ENCODE assay signal across 30 mouse cellular contexts in genomic region chr12:44617488-44617887, GRCm38 (mm10).
A peak's percentile ranks its signal among the peaks of the same experiment; 100 is the strongest.
DNase-seq lines count a peak whose midpoint lies in the region; ATAC-seq and TF ChIP-seq lines count a peak whose summit lies in the region.
"Had no signal": no experiment of that assay in that cellular context is flagged by ENCODE, and none has a peak within 500 bp of the region (broad histone marks: within the 10 kb centered on the region; RNA-seq: fewer than 3 reads in every experiment).

No protein-coding gene starts in this region.

- TF ChIP-seq CTCF in brain, embryonic 14.5 days (IDR thresholded peaks at IDR 0.05; ENCODE audit: borderline replicate concordance, extremely low read depth, insufficient read depth, insufficient read length): no peak

- H3K4me2 ChIP-seq in forebrain, embryonic 16.5 days (ENCODE audit: low read length): no peak overlapping the region
- H3K4me2 ChIP-seq in forebrain, embryonic 11.5 days (ENCODE audit: low read depth, low read length, severe bottlenecking): no peak overlapping the region
- H3K4me2 ChIP-seq: embryonic facial prominence, embryonic 15.5 days; forebrain, embryonic 15.5 days; heart, embryonic 11.5 days; hindbrain, embryonic 13.5 days; limb, embryonic 12.5 days; liver, embryonic 12.5 days had no signal

- no peak overlapping the region for H3K27ac ChIP-seq in forebrain, embryonic 16.5 days (ENCODE audit: low read length)
- H3K27ac ChIP-seq in forebrain, embryonic 11.5 days (ENCODE audit: low read depth, low read length): no peak overlapping the region
- H3K27ac ChIP-seq: embryonic facial prominence, embryonic 10.5 days; embryonic facial prominence, embryonic 15.5 days; forebrain, embryonic 15.5 days; gastrocnemius, adult 2 months; hindbrain, embryonic 13.5 days; limb, embryonic 12.5 days; liver, embryonic 12.5 days; midbrain, embryonic 10.5 days had no signal

- peaks cover 7% of the 10 kb centered on the region; the same call in 1 of the 2 replicates for H3K4me1 ChIP-seq in forebrain, embryonic 16.5 days (replicated peaks; ENCODE audit: control insufficient read depth, insufficient read depth, low read length)
- H3K4me1 ChIP-seq in forebrain, embryonic 11.5 days (replicated peaks; ENCODE audit: control insufficient read depth, insufficient read depth, low read length): no peaks in the 10 kb centered on the region
- H3K4me1 ChIP-seq: embryonic facial prominence, embryonic 10.5 days; embryonic facial prominence, embryonic 15.5 days; hindbrain, embryonic 13.5 days; limb, embryonic 12.5 days; liver, embryonic 12.5 days; midbrain, embryonic 10.5 days had no signal

- 0 out of 2 replicates have a peak, but pooled peaks have one; percentile 10 for ATAC-seq in forebrain, embryonic 16.5 days
- ATAC-seq in forebrain, embryonic 11.5 days (replicated peaks; ENCODE audit: low FRiP score): no peak
- ATAC-seq: intestine, postnatal 0 days; liver, embryonic 12.5 days; midbrain, embryonic 16.5 days; Patski had no signal

- no peaks in the 10 kb centered on the region for H3K27me3 ChIP-seq in forebrain, embryonic 16.5 days (replicated peaks; ENCODE audit: control insufficient read depth, insufficient read depth, low read length)
- H3K27me3 ChIP-seq in forebrain, embryonic 11.5 days (ENCODE audit: control insufficient read depth, insufficient read depth, low read length): no peaks in the 10 kb centered on the region
- H3K27me3 ChIP-seq: embryonic facial prominence, embryonic 15.5 days; forebrain, embryonic 15.5 days; hindbrain, embryonic 13.5 days; limb, embryonic 12.5 days; liver, embryonic 12.5 days had no signal

- no peak overlapping the region for H3K4me3 ChIP-seq in forebrain, embryonic 16.5 days (replicated peaks; ENCODE audit: low read length)
- no peak overlapping the region for H3K4me3 ChIP-seq in forebrain, embryonic 11.5 days (ENCODE audit: low read depth, low read length)
- H3K4me3 ChIP-seq: embryonic facial prominence, embryonic 10.5 days; embryonic facial prominence, embryonic 15.5 days; forebrain, embryonic 15.5 days; gastrocnemius, adult 2 months; hindbrain, embryonic 13.5 days; limb, embryonic 12.5 days; liver, embryonic 12.5 days; midbrain, embryonic 10.5 days had no signal

- 68% methylated on average over 1 of the region's 1 CpGs for WGBS in forebrain, embryonic 16.5 days
- WGBS in forebrain, embryonic 11.5 days: 81% methylated on average over 1 of the region's 1 CpGs

- no peak for DNase-seq in forebrain, embryonic 11.5 days (ENCODE audit: low spot score)
- DNase-seq in brain, embryonic 14.5 days (ENCODE audit: low read depth): peak; percentile 34
- DNase-seq in cerebellum, adult 9-10 months: peak; percentile 50
- peak; percentile 32 to 42 for DNase-seq in cerebellum, postnatal 36 days
- no peak for DNase-seq in adrenal gland, postnatal 25 days
- DNase-seq in kidney, adult 9 months: no peak
- DNase-seq: adrenal gland, postnatal 10 days; gastrocnemius, adult 2 months; gastrocnemius, postnatal 36 days; heart, adult 18-20 months; heart, postnatal 36 days; kidney, postnatal 25 days; lung, adult 18-20 months; lung, postnatal 10 days; right cerebral cortex, postnatal 25 days; spleen, adult 18-20 months; thymus, adult 18-20 months; thymus, postnatal 25 days had no signal

- H3K9me3 ChIP-seq in forebrain, embryonic 16.5 days (ENCODE audit: control insufficient read depth, low read length): no peaks in the 10 kb centered on the region
- H3K9me3 ChIP-seq in forebrain, embryonic 11.5 days (ENCODE audit: control insufficient read depth, low read length): no peaks in the 10 kb centered on the region
- H3K9me3 ChIP-seq: embryonic facial prominence, embryonic 10.5 days; embryonic facial prominence, embryonic 15.5 days; forebrain, embryonic 15.5 days; hindbrain, embryonic 13.5 days; limb, embryonic 12.5 days; liver, embryonic 12.5 days; midbrain, embryonic 10.5 days had no signal

- no peaks in the 10 kb centered on the region for H3K36me3 ChIP-seq in forebrain, embryonic 16.5 days (ENCODE audit: control insufficient read depth, insufficient read depth)
- no peaks in the 10 kb centered on the region for H3K36me3 ChIP-seq in forebrain, embryonic 11.5 days (ENCODE audit: control insufficient read depth, insufficient read depth, low read length)
- H3K36me3 ChIP-seq: embryonic facial prominence, embryonic 10.5 days; embryonic facial prominence, embryonic 15.5 days; forebrain, embryonic 15.5 days; hindbrain, embryonic 13.5 days; limb, embryonic 12.5 days; liver, embryonic 12.5 days; midbrain, embryonic 10.5 days had no signal

- TF ChIP-seq POLR2A in brain, embryonic 14.5 days (IDR thresholded peaks at IDR 0.05; ENCODE audit: borderline replicate concordance, extremely low read depth, insufficient read depth, insufficient read length, poor library complexity, severe bottlenecking): no peak

- no peak overlapping the region for H3K9ac ChIP-seq in forebrain, embryonic 16.5 days (replicated peaks; ENCODE audit: low read depth, low read length)
- no peak overlapping the region for H3K9ac ChIP-seq in forebrain, embryonic 11.5 days (ENCODE audit: low read length)
- H3K9ac ChIP-seq: embryonic facial prominence, embryonic 15.5 days; forebrain, embryonic 15.5 days; hindbrain, embryonic 13.5 days; limb, embryonic 12.5 days; liver, embryonic 12.5 days had no signal

Comparison
In these comparisons a context has a peak if more than half of its experiments do, and no peak if none do; other contexts are left out.
1. DNase-seq: peak in brain, embryonic 14.5 days (single experiment), cerebellum, adult 9-10 months (single experiment) and cerebellum, postnatal 36 days (2 of 2); none in forebrain, embryonic 11.5 days (single experiment), adrenal gland, postnatal 25 days (single experiment) and kidney, adult 9 months (single experiment).